Mouse (Mus musculus) thymus, postnatal 25 days (tissue): ENCODE measurements around the gene Itgb1.

Experiments used
- DNase-seq: peaks from one replicate; pipeline ENCODE4 v3.0.0; 2022

The Itgb1 gene

DNA sequence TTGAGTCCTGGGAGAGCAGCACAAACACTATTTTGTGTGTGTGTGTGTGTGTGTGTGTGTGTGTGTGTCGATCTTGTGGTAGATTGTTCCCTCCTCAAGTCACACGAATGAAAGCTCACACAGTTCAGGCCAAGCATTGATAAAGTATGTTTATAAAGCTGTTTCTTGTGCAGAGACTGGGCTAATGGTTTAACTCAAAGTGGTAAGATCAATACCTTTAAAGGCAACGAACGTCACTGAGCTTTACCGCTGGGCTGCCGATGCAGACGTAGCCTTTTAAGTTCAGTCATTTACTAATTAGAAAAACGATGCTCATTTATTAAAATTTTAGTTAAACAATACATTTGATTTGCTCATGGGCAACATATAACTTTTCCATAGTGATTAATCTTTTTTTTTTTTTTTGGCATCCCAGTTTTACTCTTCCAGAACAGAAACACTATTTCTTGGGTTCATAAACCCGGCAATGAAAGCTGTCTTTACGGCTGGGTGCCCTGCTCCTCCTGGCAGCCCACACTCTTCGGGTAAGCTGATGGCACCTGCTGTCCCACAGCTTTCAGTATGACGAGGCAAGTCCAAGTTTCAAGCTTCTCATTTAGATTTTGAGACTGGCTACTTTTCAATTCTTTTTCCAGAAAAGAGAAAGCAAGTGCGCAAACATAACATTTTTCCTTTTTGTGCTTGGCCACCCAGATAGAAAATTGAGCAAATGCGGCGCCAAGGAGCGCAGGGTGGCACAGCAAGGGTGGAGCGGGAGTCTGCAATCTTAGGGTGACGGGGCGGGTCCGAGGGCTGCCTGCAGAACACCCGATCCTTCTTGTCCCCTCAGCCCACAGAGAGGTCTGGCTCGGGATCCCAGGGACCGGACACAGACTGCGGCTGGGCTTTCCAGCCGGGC is 596 bp upstream of the Itgb1 start:
- no peak for DNase-seq

DNA sequence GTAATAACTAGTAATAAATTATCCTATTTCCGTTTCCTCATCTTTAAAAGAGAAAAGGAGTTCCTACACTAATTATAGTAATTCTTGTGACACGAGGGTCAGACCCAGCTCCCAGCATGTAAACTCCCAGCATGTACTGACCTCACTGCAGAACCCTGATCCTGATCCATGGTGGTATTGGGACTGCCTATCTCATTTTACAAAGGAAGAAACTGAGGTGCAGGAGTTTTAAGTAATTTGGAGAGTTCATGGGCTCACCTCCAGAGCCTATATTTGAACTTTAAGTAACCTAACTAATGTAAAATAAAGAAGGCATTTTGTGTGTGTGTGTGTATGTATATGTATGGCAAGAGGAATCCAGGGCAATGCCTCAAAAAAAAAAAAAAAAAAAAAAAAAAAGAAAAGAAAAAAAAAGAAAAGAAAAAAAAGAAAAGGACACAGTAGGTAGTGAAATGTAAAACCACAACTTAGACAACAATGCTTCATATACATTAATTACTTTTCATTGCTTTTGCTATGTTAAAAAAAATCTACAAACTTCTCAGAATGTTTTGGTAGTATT is 1.1 kb downstream of the Itgb1 start:
- DNase-seq = no peak

DNA sequence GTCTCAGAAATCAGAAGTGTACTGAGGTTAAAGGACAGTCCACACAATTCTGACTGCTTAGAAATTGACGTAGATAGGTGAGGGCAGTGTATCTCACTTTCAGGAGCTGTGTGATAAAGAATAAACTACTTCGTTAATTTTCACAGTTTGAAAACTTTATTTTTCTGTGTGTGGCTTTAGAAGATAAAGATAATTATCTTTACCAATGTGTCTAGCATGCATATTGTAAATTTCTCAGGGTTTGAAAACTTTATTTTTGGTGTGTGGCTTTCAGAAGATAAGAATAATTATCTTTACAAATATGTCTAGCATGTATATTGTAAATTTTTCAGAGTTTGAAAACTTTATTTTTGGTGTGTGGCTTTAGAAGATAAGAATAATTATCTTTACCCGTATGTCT is 3.2 kb downstream of the Itgb1 start:
- no peak for DNase-seq

DNA sequence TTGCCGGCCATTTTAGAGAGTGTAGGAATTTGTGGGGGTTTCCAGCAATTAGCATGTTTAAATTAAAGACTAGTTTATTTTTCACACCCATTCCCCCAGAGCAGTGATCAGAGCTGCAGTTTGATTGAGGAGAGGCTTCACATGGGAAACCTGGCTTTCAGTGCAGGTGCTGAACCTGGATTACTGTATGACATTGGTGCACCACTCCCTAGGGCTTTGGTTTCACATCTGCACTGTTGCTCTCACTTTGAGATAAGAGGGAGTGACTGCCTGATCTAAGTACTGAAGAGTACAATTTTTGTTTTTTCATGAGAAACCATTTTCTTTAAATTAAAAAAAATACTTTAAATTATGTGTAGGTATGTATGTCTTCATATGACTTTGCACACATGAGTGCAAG is 4.6 kb downstream of the Itgb1 start:
- no peak for DNase-seq

DNA sequence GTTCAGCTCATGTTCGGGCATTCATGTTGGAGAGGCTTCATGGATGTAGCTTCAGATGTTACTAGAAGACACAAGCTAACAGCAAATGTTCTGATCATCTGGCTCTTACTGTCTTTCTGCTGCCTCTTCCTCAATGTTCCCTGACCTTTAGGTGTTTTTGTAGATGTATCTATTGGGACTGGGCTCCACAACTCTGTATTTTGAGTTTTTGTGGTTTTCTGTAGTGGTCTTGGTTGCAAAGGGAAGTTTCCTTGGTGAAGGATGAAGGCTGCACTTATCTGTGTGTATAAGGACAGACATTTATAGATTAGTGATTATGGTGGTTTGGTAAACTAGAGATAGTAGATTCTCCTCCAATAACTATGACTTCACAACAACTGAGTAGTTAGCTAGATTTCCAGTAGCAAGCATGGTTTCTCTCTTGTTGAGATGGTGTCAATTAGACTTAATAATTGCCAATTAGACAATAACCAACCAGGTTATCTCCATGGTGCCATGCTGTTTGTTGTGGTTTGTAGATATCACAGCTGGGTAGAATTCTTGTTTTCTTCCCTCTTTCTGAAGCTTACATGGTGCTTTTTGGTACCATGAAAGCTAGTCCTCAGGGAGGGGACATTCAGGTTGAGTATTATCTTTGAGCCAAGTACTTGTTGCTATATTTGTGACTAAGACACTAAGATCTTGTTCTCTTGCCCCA is 11.4 kb downstream of the Itgb1 start:
- DNase-seq = no peak

DNA sequence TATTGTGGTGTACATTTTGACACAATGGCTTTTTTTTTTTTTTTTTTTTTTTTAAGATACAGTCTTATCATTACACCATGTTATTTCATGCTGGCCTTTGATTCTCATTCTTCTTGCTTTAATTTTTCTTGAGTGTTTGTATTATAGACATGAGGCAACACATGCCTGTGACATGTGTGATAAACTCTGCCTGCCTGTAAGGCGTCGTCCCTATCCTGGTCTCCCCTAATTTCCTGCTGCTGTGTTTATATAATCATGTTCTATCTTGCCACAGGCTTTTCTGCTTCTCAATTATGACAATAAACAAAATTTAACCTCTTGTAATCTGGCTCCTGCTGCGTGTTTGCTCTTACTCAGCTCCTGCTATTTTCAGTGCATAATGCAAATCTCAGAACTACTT is 12.5 kb downstream of the Itgb1 start:
- DNase-seq = no peak

DNA sequence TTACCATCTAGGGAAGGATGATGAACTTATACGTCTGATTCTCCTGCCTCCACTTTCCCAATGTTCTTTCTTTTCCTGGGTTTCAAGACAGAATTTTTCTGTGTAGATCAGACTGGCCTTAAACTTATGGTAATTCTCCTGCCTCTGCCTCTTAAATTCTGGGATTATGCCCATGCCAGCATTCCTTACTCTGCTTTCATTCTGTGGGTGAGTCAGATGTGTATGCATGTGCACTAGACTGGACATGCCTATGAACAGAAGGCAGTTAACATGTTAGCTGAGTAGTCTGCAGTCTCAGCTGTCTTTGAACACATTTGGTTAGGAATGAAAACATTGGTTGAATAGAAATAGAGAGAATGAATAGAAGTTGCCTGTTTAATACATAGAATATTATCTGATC is 18.9 kb downstream of the Itgb1 start:
- DNase-seq = no peak

DNA sequence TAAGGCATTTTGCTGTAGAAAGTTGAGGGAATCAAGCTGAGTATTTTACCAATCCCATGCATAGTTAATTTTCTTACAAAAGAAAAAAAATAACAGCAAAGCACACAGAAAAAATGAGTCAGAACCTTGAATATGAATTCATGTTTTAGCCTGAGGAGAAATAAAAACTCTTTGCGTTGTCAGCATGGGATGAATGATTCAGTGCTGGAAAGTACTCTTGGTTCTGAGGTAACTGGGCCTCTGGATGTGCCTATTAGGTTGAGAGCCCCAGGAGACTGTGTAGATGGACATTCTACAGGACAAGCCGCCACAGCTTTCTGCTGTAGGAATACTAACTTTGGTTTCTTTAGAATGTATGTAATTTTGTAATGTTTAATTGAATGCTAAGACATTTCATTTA is 19.4 kb downstream of the Itgb1 start:
- DNase-seq = no peak

DNA sequence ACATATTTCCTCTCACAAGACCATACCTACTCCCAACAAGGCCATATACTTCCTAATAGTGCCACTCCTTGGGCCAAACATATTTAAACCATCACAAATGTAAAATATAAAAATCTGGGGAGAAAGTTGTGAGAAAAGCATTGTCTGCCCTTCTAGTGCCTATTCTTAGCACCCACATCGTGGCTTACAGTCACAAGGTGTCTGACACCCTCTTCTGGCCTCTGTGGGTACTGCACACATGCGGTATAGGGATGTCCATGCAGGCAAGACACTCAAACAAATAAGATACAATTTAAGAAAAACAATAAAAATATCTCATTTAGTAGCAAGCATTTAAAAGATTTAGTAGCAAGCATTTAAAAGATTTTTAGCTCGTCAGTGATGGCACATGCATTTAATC is 23.8 kb downstream of the Itgb1 start:
- peak; percentile 87 for DNase-seq

DNA sequence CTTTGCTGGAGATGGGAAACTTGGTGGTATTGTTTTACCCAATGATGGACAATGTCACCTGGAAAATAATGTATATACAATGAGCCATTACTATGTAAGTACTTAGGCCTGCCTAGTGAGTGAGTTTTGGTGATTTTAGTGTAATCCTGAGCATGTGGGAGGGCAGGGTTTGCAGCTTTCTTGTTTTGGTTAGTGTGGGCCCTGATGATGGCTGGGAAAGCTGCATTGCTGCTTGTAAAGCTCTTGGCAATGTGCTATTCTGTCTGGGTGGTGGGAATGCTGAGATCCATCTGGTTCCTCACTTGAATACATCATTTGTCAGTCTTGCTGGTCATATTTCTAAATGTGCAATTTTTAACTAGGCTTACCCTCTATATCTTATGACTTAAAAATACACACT is 30.7 kb downstream of the Itgb1 start:
- DNase-seq = no peak

DNA sequence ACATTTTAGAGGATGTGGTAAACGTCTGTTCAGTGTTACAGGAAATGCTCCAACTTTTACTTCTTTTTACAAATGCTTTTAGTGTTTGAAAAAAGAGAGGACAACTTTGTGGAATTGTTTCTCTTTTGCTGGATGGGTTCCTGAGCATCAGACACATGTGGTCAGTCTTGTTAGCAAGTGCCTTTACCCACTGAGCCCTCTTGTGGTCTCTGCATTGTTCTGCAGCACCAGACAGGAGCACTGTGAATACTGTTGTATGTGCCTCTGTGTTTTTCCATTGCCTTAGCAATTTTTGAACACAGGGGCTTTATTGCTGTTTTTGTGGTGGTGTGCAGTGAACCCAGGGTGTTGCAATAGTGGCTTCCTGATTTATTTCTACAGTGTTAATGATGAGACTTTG is 39.4 kb downstream of the Itgb1 start:
- no peak for DNase-seq

DNA sequence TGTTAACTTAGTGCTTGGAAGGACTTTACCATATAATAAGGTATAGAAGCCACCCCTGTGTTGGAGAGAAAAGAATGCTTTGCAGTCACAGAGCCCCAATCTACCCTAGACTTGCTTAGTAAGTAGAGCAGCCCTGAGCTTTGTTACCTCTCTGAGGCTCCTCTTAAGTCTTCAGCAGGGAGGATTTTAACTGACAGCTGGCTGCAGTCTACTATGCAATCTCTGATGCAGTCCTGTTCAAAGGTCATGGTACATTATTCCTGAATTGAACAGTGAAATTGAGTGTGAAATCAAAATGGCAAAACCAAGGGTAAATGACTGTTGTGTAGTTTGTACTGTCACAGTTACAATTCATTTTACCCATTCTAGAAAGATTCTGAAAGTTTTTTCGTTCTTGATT is 41.8 kb downstream of the Itgb1 start:
- DNase-seq = no peak

DNA sequence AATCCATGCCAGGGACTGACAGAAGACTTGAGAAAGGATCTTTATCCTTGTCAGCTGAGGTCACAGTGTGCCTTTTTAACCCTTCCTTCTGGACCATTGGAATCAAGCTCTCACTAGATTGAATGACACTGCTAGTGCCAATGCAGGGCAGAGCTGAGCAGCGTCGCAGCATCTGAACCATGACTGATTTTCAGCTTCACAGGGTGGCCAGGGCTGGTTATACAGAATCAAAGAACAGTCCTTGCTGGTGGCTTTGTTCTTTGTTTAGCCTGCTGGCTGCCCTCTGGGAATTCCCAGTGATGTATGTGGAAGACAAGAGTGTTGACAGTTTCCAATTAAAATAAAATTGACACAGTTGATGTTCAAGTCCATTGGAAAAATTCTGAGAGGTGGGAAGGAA is 46.8 kb downstream of the Itgb1 start:
- DNase-seq = no peak

DNA sequence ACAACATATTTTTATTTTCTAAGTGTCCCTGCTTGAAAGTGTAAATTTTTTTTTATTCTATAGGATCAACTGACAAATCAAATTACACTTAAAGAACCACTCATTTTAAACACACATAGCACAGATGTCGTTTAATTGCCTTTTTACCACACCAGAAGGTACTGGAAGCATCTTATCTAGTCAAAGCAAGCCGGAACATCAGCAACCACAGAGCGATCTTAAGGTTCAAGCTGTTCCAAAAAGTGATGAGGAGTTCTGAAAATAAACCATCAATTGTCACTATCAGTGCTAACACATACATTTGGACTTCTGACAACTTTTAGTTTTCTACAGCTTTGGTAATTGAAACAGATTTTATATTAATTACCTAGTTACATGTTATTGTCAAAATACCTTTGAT is 48.7 kb downstream of the Itgb1 start:
- no peak for DNase-seq

DNA sequence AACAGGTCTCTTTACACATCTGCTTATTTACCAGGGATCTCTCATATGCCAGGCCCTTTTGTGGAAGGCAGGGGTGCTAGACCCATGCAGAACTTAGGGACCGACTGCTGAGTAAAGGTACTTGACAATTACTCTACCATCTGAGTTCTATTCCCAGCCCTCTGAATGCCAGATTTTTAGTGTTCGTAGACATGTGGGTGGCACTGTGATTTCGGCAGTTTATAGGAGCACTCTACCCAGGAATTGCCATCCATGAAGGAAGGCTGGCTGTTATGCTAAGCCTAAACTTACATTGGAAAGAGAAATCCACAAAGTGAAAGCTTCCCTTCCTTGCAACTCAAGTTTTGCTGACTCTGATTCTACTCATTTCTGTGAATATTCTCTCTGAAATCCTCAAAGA is 50.2 kb downstream of the Itgb1 start:
- no peak for DNase-seq
